Mouse (Mus musculus): ENCODE data around the gene Alkbh7. TPM values are rescaled to one million over a fixed set of nuclear protein-coding genes. Genes with fewer than 3 reads are reported as not detected.
A peak's percentile ranks its signal among the peaks of the same experiment; 100 is the strongest.

Alkbh7 gene
- polyA plus RNA-seq, 1 experiment: not detected

- TF ChIP-seq CTCF (IDR thresholded peaks at IDR 0.05; ENCODE audit: insufficient read depth, low read depth, low read length) (no peak), POLR2A (IDR thresholded peaks at IDR 0.05; ENCODE audit: insufficient read depth, low read depth, low read length) (no peak)
- H3K4me1 ChIP-seq (ENCODE audit: control insufficient read depth, insufficient read depth, low read length): no peaks in the 10 kb centered on the region
- WGBS: 79% methylated on average over 5 of the region's 5 CpGs
Observed at GRCm38 (mm10) chr17:56982013-56982412, 15.1 kb upstream of the Alkbh7 start, which contains the start of gene Acer1. TSS of gene Acer1 (minus strand) at chr17:56982126.

GRCm38 (mm10) chr17:56984886-56985285 is 12.3 kb upstream of the Alkbh7 start:
- WGBS: 86% methylated on average over 9 of the region's 9 CpGs
- H3K4me3 ChIP-seq (ENCODE audit: insufficient read depth, low read depth, low read length): no peak overlapping the region
- TF ChIP-seq POLR2A (IDR thresholded peaks at IDR 0.05; ENCODE audit: insufficient read depth, low read depth, low read length): no peak
- no peak for TF ChIP-seq CTCF (IDR thresholded peaks at IDR 0.05; ENCODE audit: insufficient read depth, low read depth, low read length)
- no peaks in the 10 kb centered on the region for H3K4me1 ChIP-seq (ENCODE audit: control insufficient read depth, insufficient read depth, low read length)
- H3K27ac ChIP-seq (ENCODE audit: insufficient read depth, low read depth, low read length): no peak overlapping the region

More at GRCm38 (mm10) chr17:56982013-56982412, 15.1 kb upstream of the Alkbh7 start, which contains the start of gene Acer1:
- Histone ChIP-seq H3K4me3 (ENCODE audit: insufficient read depth, low read depth, low read length) (no peak within 1 kb of the TSS), H3K27ac (ENCODE audit: insufficient read depth, low read depth, low read length) (no peak within 1 kb of the TSS)

GRCm38 (mm10) chr17:56985656-56986055 is 11.5 kb upstream of the Alkbh7 start:
- H3K4me1 ChIP-seq (ENCODE audit: control insufficient read depth, insufficient read depth, low read length): no peaks in the 10 kb centered on the region
- no peak overlapping the region for H3K4me3 ChIP-seq (ENCODE audit: insufficient read depth, low read depth, low read length)
- H3K27ac ChIP-seq (ENCODE audit: insufficient read depth, low read depth, low read length): no peak overlapping the region
- TF ChIP-seq POLR2A (IDR thresholded peaks at IDR 0.05; ENCODE audit: insufficient read depth, low read depth, low read length) (no peak), CTCF (IDR thresholded peaks at IDR 0.05; ENCODE audit: insufficient read depth, low read depth, low read length) (no peak)
- 75% methylated on average over 3 of the region's 3 CpGs for WGBS

- no peak overlapping the region for H3K27ac ChIP-seq (ENCODE audit: insufficient read depth, low read depth, low read length)
- H3K4me3 ChIP-seq (ENCODE audit: insufficient read depth, low read depth, low read length): no peak overlapping the region
- H3K4me1 ChIP-seq (ENCODE audit: control insufficient read depth, insufficient read depth, low read length): peaks cover 5% of the 10 kb centered on the region
- no peak for TF ChIP-seq CTCF (IDR thresholded peaks at IDR 0.05; ENCODE audit: insufficient read depth, low read depth, low read length)
- no peak for TF ChIP-seq POLR2A (IDR thresholded peaks at IDR 0.05; ENCODE audit: insufficient read depth, low read depth, low read length)
- 80% methylated on average over 3 of the region's 3 CpGs for WGBS
Observed at GRCm38 (mm10) chr17:56986105-56986805, 10.9 kb upstream of the Alkbh7 start.

- Histone ChIP-seq H3K4me3 (ENCODE audit: insufficient read depth, low read depth, low read length) (no peak overlapping the region), H3K27ac (ENCODE audit: insufficient read depth, low read depth, low read length) (no peak overlapping the region), H3K4me1 (ENCODE audit: control insufficient read depth, insufficient read depth, low read length) (peaks cover 12% of the 10 kb centered on the region)
- WGBS: 87% methylated on average over 7 of the region's 7 CpGs
- TF ChIP-seq POLR2A (IDR thresholded peaks at IDR 0.05; ENCODE audit: insufficient read depth, low read depth, low read length): no peak
- TF ChIP-seq CTCF (IDR thresholded peaks at IDR 0.05; ENCODE audit: insufficient read depth, low read depth, low read length): no peak
Observed at GRCm38 (mm10) chr17:56988441-56988840, 8.7 kb upstream of the Alkbh7 start.

GRCm38 (mm10) chr17:56988921-56989430 is 8.2 kb upstream of the Alkbh7 start:
- TF ChIP-seq CTCF (IDR thresholded peaks at IDR 0.05; ENCODE audit: insufficient read depth, low read depth, low read length) (no peak), POLR2A (IDR thresholded peaks at IDR 0.05; ENCODE audit: insufficient read depth, low read depth, low read length) (no peak)
- H3K27ac ChIP-seq (ENCODE audit: insufficient read depth, low read depth, low read length): no peak overlapping the region
- WGBS: 66% methylated on average over 7 of the region's 7 CpGs
- no peak overlapping the region for H3K4me3 ChIP-seq (ENCODE audit: insufficient read depth, low read depth, low read length)
- H3K4me1 ChIP-seq (ENCODE audit: control insufficient read depth, insufficient read depth, low read length): peaks cover 12% of the 10 kb centered on the region

GRCm38 (mm10) chr17:56989467-56990114 is 7.5 kb upstream of the Alkbh7 start:
- peaks cover 12% of the 10 kb centered on the region for H3K4me1 ChIP-seq (ENCODE audit: control insufficient read depth, insufficient read depth, low read length)
- H3K4me3 ChIP-seq (ENCODE audit: insufficient read depth, low read depth, low read length): peak overlapping the region; percentile 71
- WGBS: 1% methylated on average over 25 of the region's 25 CpGs
- TF ChIP-seq POLR2A (IDR thresholded peaks at IDR 0.05; ENCODE audit: insufficient read depth, low read depth, low read length): no peak; the same call in 1 of the 2 replicates
- TF ChIP-seq CTCF (IDR thresholded peaks at IDR 0.05; ENCODE audit: insufficient read depth, low read depth, low read length): no peak
- peak overlapping the region; percentile 46; the same call in 1 of the 2 replicates for H3K27ac ChIP-seq (ENCODE audit: insufficient read depth, low read depth, low read length)

GRCm38 (mm10) chr17:56990115-56990746 is 6.9 kb upstream of the Alkbh7 start, which contains the start of gene Clpp:
TSS of gene Clpp (plus strand) at chr17:56990305.
- WGBS: under 1% methylated on average over 52 of the region's 52 CpGs
- peak within 1 kb of the TSS; percentile 71 for H3K4me3 ChIP-seq (ENCODE audit: insufficient read depth, low read depth, low read length)
- TF ChIP-seq CTCF (IDR thresholded peaks at IDR 0.05; ENCODE audit: insufficient read depth, low read depth, low read length) (no peak), POLR2A (IDR thresholded peaks at IDR 0.05; ENCODE audit: insufficient read depth, low read depth, low read length) (peak; percentile 88)
- peak within 1 kb of the TSS; percentile 53 for H3K27ac ChIP-seq (ENCODE audit: insufficient read depth, low read depth, low read length)
- H3K4me1 ChIP-seq (ENCODE audit: control insufficient read depth, insufficient read depth, low read length): peaks cover 12% of the 10 kb centered on the region

All from olfactory bulb, adult 2 months (tissue).